Mouse (Mus musculus) hindbrain, embryonic 13.5 days (tissue): ENCODE results near the gene Olfr90. TPM values are rescaled to one million over a fixed set of nuclear protein-coding genes. Genes with fewer than 3 reads are reported as not detected.

Experiments used
- ATAC-seq: fragments of 200-750 bp; cut with Nextera tagmentation; 2 replicates; pipeline ENCODE4 v1.8.0; 2017; ENCODE audit warnings: moderate TSS enrichment; ENCODE audit not compliant: low FRiP score
- H3K27ac ChIP-seq: fragments of 300-500 bp; sonication (generic); 2 replicates; pipeline ENCODE4 v1.5.1; 2015; ENCODE audit warnings: inconsistent platforms, mild to moderate bottlenecking, moderate library complexity
- H3K27me3 ChIP-seq: fragments of 300-500 bp; sonication (generic); 2 replicates; pipeline ENCODE4 v1.6.1; 2015; ENCODE audit warnings: mild to moderate bottlenecking, inconsistent platforms
- H3K36me3 ChIP-seq: fragments of 300-500 bp; sonication (generic); 2 replicates; pipeline ENCODE4 v1.6.1; 2015; ENCODE audit warnings: mild to moderate bottlenecking, inconsistent platforms
- H3K4me1 ChIP-seq: fragments of 300-500 bp; sonication (generic); replicated peaks from 2 replicates; pipeline ENCODE4 v1.6.1; 2015; ENCODE audit warnings: inconsistent platforms
- H3K4me2 ChIP-seq: fragments of 300-500 bp; sonication (generic); 2 replicates; pipeline ENCODE4 v1.6.1; 2015; ENCODE audit warnings: inconsistent platforms, mild to moderate bottlenecking, moderate library complexity
- H3K4me3 ChIP-seq: fragments of 300-500 bp; sonication (generic); 2 replicates; pipeline ENCODE4 v1.5.1; 2015; ENCODE audit warnings: mild to moderate bottlenecking, inconsistent platforms
- H3K9ac ChIP-seq: fragments of 300-500 bp; sonication (generic); 2 replicates; pipeline ENCODE4 v1.6.1; 2015; ENCODE audit warnings: mild to moderate bottlenecking, inconsistent platforms
- H3K9me3 ChIP-seq: fragments of 300-500 bp; sonication (generic); 2 replicates; pipeline ENCODE4 v1.6.1; 2016; ENCODE audit warnings: inconsistent platforms
- WGBS: fragments of 180-500 bp; shearing (Covaris S2); methylation state at CpG from one replicate; pipeline ENCODE4 v1.1.7; 2015; 5-methylcytosine and 5-hydroxymethylcytosine counted together
- polyA plus RNA-seq: library from polyadenylated mRNA; unstranded; fragments of >200 nt; fragmentation: Nextera tagmentation; extraction: Ambion mirVana; gene quantifications from 2 replicates; pipeline ENCODE4 v1.2.1, GENCODE M21; 2015

The Olfr90 gene
- polyA plus RNA-seq, 1 experiment from 2014 or later: not detected

DNA sequence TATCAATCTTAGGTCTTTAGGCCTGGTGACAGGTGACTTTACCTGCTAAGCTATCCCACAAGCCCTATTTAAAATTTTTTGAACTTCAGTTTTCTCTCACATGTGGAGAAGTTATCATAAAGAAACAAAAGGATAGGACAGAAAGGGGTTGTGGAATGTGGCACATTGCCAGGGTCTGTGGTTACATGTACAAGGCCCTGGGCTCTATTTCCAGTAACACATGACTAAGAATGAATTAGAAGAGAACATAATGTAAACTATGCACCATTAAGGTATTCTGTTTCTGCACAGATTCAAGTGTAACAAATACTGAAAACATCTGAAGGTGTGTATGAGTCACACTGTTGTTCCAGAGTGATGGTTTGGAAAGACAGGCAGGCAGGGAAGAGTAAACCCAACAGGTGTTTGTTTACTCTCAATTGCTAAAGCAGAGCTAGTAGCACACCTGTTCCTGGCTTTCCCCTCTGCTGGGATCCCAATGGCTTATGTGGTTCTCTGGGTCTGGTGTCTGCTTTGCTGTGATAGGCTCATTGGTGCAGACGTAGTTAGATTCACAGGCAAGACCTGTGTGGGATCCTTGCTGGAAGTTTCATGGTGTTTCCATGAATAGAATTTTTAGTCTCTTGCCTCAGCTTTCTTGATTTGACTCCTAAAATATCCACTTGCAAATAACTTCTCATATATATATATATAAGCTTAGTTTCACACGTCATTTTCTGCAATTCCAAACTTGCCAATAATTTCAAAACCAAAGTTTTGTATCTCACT lies 49.0 kb downstream of the Olfr90 start:
- no peaks in the 10 kb centered on the region for H3K4me1 ChIP-seq
- ATAC-seq: no peak
- 84% methylated on average over 2 of the region's 2 CpGs for WGBS

More for the DNA sequence above, 49.0 kb downstream of the Olfr90 start:
- H3K27ac ChIP-seq: no peak overlapping the region
- H3K36me3 ChIP-seq: no peaks in the 10 kb centered on the region
- no peak overlapping the region for H3K9ac ChIP-seq
- no peaks in the 10 kb centered on the region for H3K9me3 ChIP-seq
- no peak overlapping the region for H3K4me2 ChIP-seq
- H3K4me3 ChIP-seq: no peak overlapping the region
- no peaks in the 10 kb centered on the region for H3K27me3 ChIP-seq

Other genes with a start within 250 kb of the Olfr90 start
- gene Trim15, start 221.3 kb downstream of the Olfr90 start, polyA plus RNA-seq: 0.40 and 0.52 TPM in 2 replicates
- gene Trim10, start 218.9 kb downstream of the Olfr90 start, polyA plus RNA-seq: 1.3 and 1.8 TPM in 2 replicates
- not detected in 2 replicates for gene Trim40, start 198.4 kb downstream of the Olfr90 start, polyA plus RNA-seq
- gene Trim31, start 190.4 kb downstream of the Olfr90 start, polyA plus RNA-seq: not detected in 2 replicates
- gene Rnf39, start 145.6 kb downstream of the Olfr90 start, polyA plus RNA-seq: 0.69 and 1.3 TPM in 2 replicates
- gene Ppp1r11, start 136.8 kb downstream of the Olfr90 start, polyA plus RNA-seq: 163 and 169 TPM in 2 replicates
- 66.4 and 67.7 TPM in 2 replicates for gene Znrd1, start 129.9 kb downstream of the Olfr90 start, polyA plus RNA-seq
- gene Znrd1as, start 129.9 kb downstream of the Olfr90 start, polyA plus RNA-seq: 5.7 and 6.3 TPM in 2 replicates
- gene 2410137M14Rik, start 107.3 kb downstream of the Olfr90 start, polyA plus RNA-seq: 0.47 TPM in 1 of 2 replicates, not detected in the other
- 2.7 and 2.8 TPM in 2 replicates for gene H2-M5, start 99.0 kb downstream of the Olfr90 start, polyA plus RNA-seq
- 270 and 287 TPM in 2 replicates for gene Zfp57, start 87.3 kb downstream of the Olfr90 start, polyA plus RNA-seq
- gene Mog, start 65.1 kb downstream of the Olfr90 start, polyA plus RNA-seq: 1.3 and 2.1 TPM in 2 replicates
- 55.6 and 57.0 TPM in 2 replicates for gene Gabbr1, start 42.5 kb downstream of the Olfr90 start, polyA plus RNA-seq
- not detected in 2 replicates for gene Olfr91, start 9.8 kb upstream of the Olfr90 start, polyA plus RNA-seq
- not detected in 2 replicates for gene Olfr92, start 31.6 kb upstream of the Olfr90 start, polyA plus RNA-seq
- not detected in 2 replicates for gene Olfr93, start 73.0 kb upstream of the Olfr90 start, polyA plus RNA-seq
- not detected in 2 replicates for gene Ubd, start 105.4 kb upstream of the Olfr90 start, polyA plus RNA-seq
- not detected in 2 replicates for gene Olfr94, start 112.5 kb upstream of the Olfr90 start, polyA plus RNA-seq
- gene Olfr95, start 124.6 kb upstream of the Olfr90 start, polyA plus RNA-seq: not detected in 2 replicates
- not detected in 2 replicates for gene Olfr96, start 131.6 kb upstream of the Olfr90 start, polyA plus RNA-seq
- not detected in 2 replicates for gene Olfr97, start 148.8 kb upstream of the Olfr90 start, polyA plus RNA-seq
- not detected in 2 replicates for gene Olfr98, start 175.2 kb upstream of the Olfr90 start, polyA plus RNA-seq
- 1.1 TPM in 2 replicates for gene H2-M3, start 181.7 kb upstream of the Olfr90 start, polyA plus RNA-seq
- gene Olfr99, start 195.0 kb upstream of the Olfr90 start, polyA plus RNA-seq: 0.14 TPM in 1 of 2 replicates, not detected in the other
- gene Olfr101, start 215.8 kb upstream of the Olfr90 start, polyA plus RNA-seq: not detected in 2 replicates
- gene Olfr102, start 228.6 kb upstream of the Olfr90 start, polyA plus RNA-seq: not detected in 2 replicates